Mouse (Mus musculus) MEL (cell line): Measurements from ENCODE around the gene Plk2. TPM values are rescaled to one million over a fixed set of nuclear protein-coding genes. Genes with fewer than 3 reads are reported as not detected.
"Not testable (repeated sequence)": the region's sequence is repeated elsewhere in the genome, so short reads cannot be mapped to it uniquely, and the experiment has no call there.

Experiments used
- DNase-seq: peaks from one replicate; pipeline ENCODE4 v3.0.0; 2011; ENCODE audit warnings: low read depth, low spot score
- H3K27ac ChIP-seq: 2 replicates; pipeline ENCODE4 v1.5.1; 2012; ENCODE audit warnings: low read depth, mild to moderate bottlenecking, control low read depth, low read length, moderate library complexity; ENCODE audit not compliant: control insufficient read depth
- H3K27me3 ChIP-seq, 2 experiments: fragments of 150-350 bp in 1 of 2; sonication (generic) in 1 of 2; 2 replicates each; pipeline ENCODE4 v1.6.1; 2012; ENCODE audit warnings: low read length in 2 of 2, mild to moderate bottlenecking in 2 of 2, improper control_type of control experiment in 1 of 2, moderate library complexity in 1 of 2; ENCODE audit not compliant: insufficient read depth in 2 of 2, control insufficient read depth in 1 of 2
- H3K36me3 ChIP-seq, 2 experiments: 2 replicates each; pipeline ENCODE4 v1.6.1; 2012 to 2014; ENCODE audit warnings: low read length in 2 of 2, improper control_type of control experiment in 1 of 2, inconsistent platforms in 1 of 2, mild to moderate bottlenecking in 1 of 2; ENCODE audit not compliant: insufficient read depth in 2 of 2, control insufficient read depth in 1 of 2
- H3K4me1 ChIP-seq, 2 experiments: fragments of 150-350 bp in 1 of 2; sonication (generic) in 1 of 2; 2 replicates each; pipeline ENCODE4 v1.6.1; 2012; ENCODE audit warnings: low read length in 2 of 2, improper control_type of control experiment in 1 of 2, mild to moderate bottlenecking in 1 of 2; ENCODE audit not compliant: insufficient read depth in 2 of 2, control insufficient read depth in 1 of 2
- H3K4me3 ChIP-seq, 2 experiments: fragments of 150-350 bp in 1 of 2; sonication (generic) in 1 of 2; 2 replicates each; pipeline ENCODE4 v1.5.1; 2012; ENCODE audit warnings: low read depth in 2 of 2, low read length in 2 of 2, mild to moderate bottlenecking in 2 of 2, moderate library complexity in 2 of 2, control low read depth in 1 of 2, improper control_type of control experiment in 1 of 2; ENCODE audit not compliant: control insufficient read depth in 1 of 2, insufficient read depth in 1 of 2
- H3K79me2 ChIP-seq: 2 replicates; pipeline ENCODE4 v1.6.1; 2012; ENCODE audit warnings: mild to moderate bottlenecking, low read length, moderate library complexity; ENCODE audit not compliant: control insufficient read depth, poor library complexity, insufficient read depth
- H3K9ac ChIP-seq: 2 replicates; pipeline ENCODE4 v1.6.1; 2012; ENCODE audit warnings: low read depth, mild to moderate bottlenecking, control low read depth, low read length, moderate library complexity; ENCODE audit not compliant: control insufficient read depth, poor library complexity, severe bottlenecking
- H3K9me3 ChIP-seq: fragments of 150-350 bp; sonication (generic); replicated peaks from 2 replicates; pipeline ENCODE4 v1.6.1; 2012; ENCODE audit warnings: mild to moderate bottlenecking, low read length, improper control_type of control experiment, moderate library complexity; ENCODE audit not compliant: insufficient read depth
- BHLHE40 ChIP-seq: IDR thresholded peaks from 2 replicates; pipeline ENCODE4 v1.6.1; 2012; ENCODE audit warnings: low read depth, mild to moderate bottlenecking, inconsistent platforms, low read length, improper control_type of control experiment, borderline replicate concordance
- CHD1 ChIP-seq: IDR thresholded peaks from 2 replicates; pipeline ENCODE4 v1.6.1; 2012; ENCODE audit warnings: low read depth, mild to moderate bottlenecking, inconsistent platforms, low read length, improper control_type of control experiment
- CTCF ChIP-seq, 3 experiments: IDR thresholded peaks in 2 of 3; conservative IDR thresholded peaks in 1 of 3; 2 replicates each; pipeline ENCODE4 v1.5.1; 2011 to 2012; ENCODE audit warnings: low read length in 3 of 3, low read depth in 2 of 3, mild to moderate bottlenecking in 2 of 3, improper control_type of control experiment in 1 of 3, inconsistent platforms in 1 of 3, mixed read lengths in 1 of 3, moderate library complexity in 1 of 3; ENCODE audit not compliant: control insufficient read depth in 1 of 3, insufficient read depth in 1 of 3, poor library complexity in 1 of 3, severe bottlenecking in 1 of 3
- EP300 ChIP-seq, 2 experiments: IDR thresholded peaks; 2 replicates each; pipeline ENCODE4 v1.6.1; 2011; ENCODE audit warnings: improper control_type of control experiment in 2 of 2, low read length in 2 of 2, low read depth in 1 of 2, mild to moderate bottlenecking in 1 of 2
- ETS1 ChIP-seq: IDR thresholded peaks from 2 replicates; pipeline ENCODE4 v1.6.1; 2012; ENCODE audit warnings: low read depth, mild to moderate bottlenecking, inconsistent platforms, low read length, improper control_type of control experiment, moderate library complexity
- GATA1 ChIP-seq: IDR thresholded peaks from 2 replicates; pipeline ENCODE4 v1.6.1; 2011; ENCODE audit warnings: low read depth, low read length, improper control_type of control experiment
- JUND ChIP-seq: IDR thresholded peaks from 2 replicates; pipeline ENCODE4 v1.6.1; 2011; ENCODE audit warnings: low read depth, mild to moderate bottlenecking, improper control_type of control experiment, low read length
- MAX ChIP-seq: IDR thresholded peaks from 2 replicates; pipeline ENCODE4 v1.6.1; 2011; ENCODE audit warnings: low read length, improper control_type of control experiment
- MAZ ChIP-seq: IDR thresholded peaks from 2 replicates; pipeline ENCODE4 v1.6.1; 2012; ENCODE audit warnings: low read depth, mild to moderate bottlenecking, inconsistent platforms, low read length, improper control_type of control experiment
- MYC ChIP-seq: IDR thresholded peaks from 2 replicates; pipeline ENCODE4 v1.6.1; 2011; ENCODE audit warnings: low read depth, mild to moderate bottlenecking, low read length, improper control_type of control experiment, moderate library complexity
- RAD21 ChIP-seq: IDR thresholded peaks from 2 replicates; pipeline ENCODE4 v1.6.1; 2011; ENCODE audit warnings: mild to moderate bottlenecking, low read depth, low read length, improper control_type of control experiment
- SIN3A ChIP-seq: IDR thresholded peaks from 2 replicates; pipeline ENCODE4 v1.6.1; 2012; ENCODE audit warnings: low read length, improper control_type of control experiment, inconsistent platforms
- SMC3 ChIP-seq: IDR thresholded peaks from 2 replicates; pipeline ENCODE4 v1.6.1; 2011; ENCODE audit warnings: low read depth, low read length, improper control_type of control experiment
- TCF12 ChIP-seq: IDR thresholded peaks from 2 replicates; pipeline ENCODE4 v1.6.1; 2014; ENCODE audit warnings: low read depth, mild to moderate bottlenecking, inconsistent platforms, low read length, improper control_type of control experiment, moderate library complexity
- ZC3H11A ChIP-seq: IDR thresholded peaks from 2 replicates; pipeline ENCODE4 v1.6.1; 2012; ENCODE audit warnings: low read depth, mild to moderate bottlenecking, inconsistent platforms, low read length, improper control_type of control experiment
- ZKSCAN1 ChIP-seq: IDR thresholded peaks from 2 replicates; pipeline ENCODE4 v1.6.1; 2012; ENCODE audit warnings: low read depth, mild to moderate bottlenecking, inconsistent platforms, low read length, improper control_type of control experiment, moderate library complexity
- ZMIZ1 ChIP-seq: IDR thresholded peaks from 2 replicates; pipeline ENCODE4 v1.6.1; 2012; ENCODE audit warnings: low read depth, mild to moderate bottlenecking, inconsistent platforms, low read length, improper control_type of control experiment, moderate library complexity
- ZNF384 ChIP-seq: IDR thresholded peaks from 2 replicates; pipeline ENCODE4 v1.6.1; 2012; ENCODE audit warnings: low read depth, mild to moderate bottlenecking, inconsistent platforms, low read length, improper control_type of control experiment
- polyA plus RNA-seq, 2 experiments: library from polyadenylated mRNA; stranded (reverse) in 1 of 2; unstranded in 1 of 2; fragments of >175 nt in 1 of 2; fragments of >200 nt in 1 of 2; gene quantifications; 2 replicates each; pipeline versions ENCODE4 v1.2.1 to v1.2.4; 2012; ENCODE audit warnings: low replicate concordance in 2 of 2, low read depth in 1 of 2; ENCODE audit not compliant: insufficient read length in 2 of 2, insufficient read depth in 1 of 2, missing spikeins in 1 of 2
- total RNA-seq: library from RNA; depleted of rRNA; stranded (reverse); fragments of 300-350 nt; gene quantifications from 2 replicates; pipeline ENCODE4 v1.2.3, GENCODE M21; 2012

Gene Plk2
- total and polyA plus RNA-seq, 3 experiments, result not detected

- peak; percentile 40 for DNase-seq
Observed at GRCm38 (mm10) chr13:110366477-110366876, 28.4 kb upstream of the Plk2 start.

DNA sequence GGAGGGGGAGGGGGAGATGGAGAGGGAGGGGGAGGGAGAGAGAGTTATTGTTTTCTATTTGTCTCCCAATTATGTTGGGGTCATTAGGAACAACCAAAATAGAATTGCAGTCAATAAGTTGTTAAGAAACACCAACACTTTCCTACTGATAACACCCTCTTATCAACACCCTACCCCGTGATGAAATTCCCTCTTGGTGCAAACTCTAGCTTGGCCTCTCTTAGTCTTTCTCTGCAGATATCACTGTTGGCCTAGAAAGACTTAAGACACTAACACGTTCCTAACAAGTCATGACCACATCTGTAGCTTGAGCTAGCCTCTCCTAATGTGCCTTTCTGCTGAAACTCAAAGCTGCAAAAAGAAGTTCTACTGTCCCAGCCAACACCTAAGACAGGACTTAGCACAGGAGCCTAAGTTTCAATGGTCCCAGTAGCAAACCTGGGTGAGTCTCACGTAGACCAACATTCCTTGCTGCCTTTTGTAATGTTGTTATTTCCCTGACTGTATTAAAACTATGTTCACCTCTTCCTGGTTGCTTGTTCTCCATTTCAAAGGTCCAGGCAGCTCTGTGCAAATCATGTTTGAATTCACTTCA lies 26.8 kb upstream of the Plk2 start:
- H3K9ac ChIP-seq, result no peak overlapping the region
- no peaks in the 10 kb centered on the region for H3K9me3 ChIP-seq
- no peak overlapping the region for H3K4me3 ChIP-seq
- H3K79me2 ChIP-seq, result no peaks in the 10 kb centered on the region
- peaks cover 0 to 2% of the 10 kb centered on the region in 2 experiments; a peak in 2 of 4 replicates for H3K36me3 ChIP-seq
- 0 out of 2 replicates have a peak overlapping the region, but pooled peaks have one; percentile 27 for H3K27ac ChIP-seq
- TF ChIP-seq MAX (no peak), MYC (no peak), GATA1 (peak; percentile 36; the same call in 1 of the 2 replicates), MAZ (no peak), BHLHE40 (0 out of 2 replicates have a peak, but pooled peaks have one; percentile 31), EP300 (IDR thresholded peaks at IDR 0.05; ENCODE audit: low read depth in 1 of 2, low read length in 2 of 2) (peak in 1 of 2 experiments; percentile 46; a peak in 1 of 4 replicates), ETS1 (peak; percentile 29; the same call in 1 of the 2 replicates)
- H3K27me3 ChIP-seq, result no peaks in the 10 kb centered on the region
- peak; percentile 32 for DNase-seq
- H3K4me1 ChIP-seq, result peaks cover 3 to 10% of the 10 kb centered on the region in 2 experiments

More at GRCm38 (mm10) chr13:110366477-110366876, 28.4 kb upstream of the Plk2 start:
- Histone ChIP-seq H3K4me3 (no peak overlapping the region), H3K9ac (no peak overlapping the region)
- TF ChIP-seq SIN3A (no peak), CHD1 (no peak), TCF12 (peak; percentile 65; the same call in 1 of the 2 replicates), EP300 (IDR thresholded peaks at IDR 0.05; ENCODE audit: low read depth in 1 of 2, low read length in 2 of 2) (peak in 1 of 2 experiments; percentile 38; a peak in 1 of 4 replicates), ZKSCAN1 (no peak), ETS1 (peak; percentile 15; the same call in 1 of the 2 replicates), ZNF384 (no peak), ZMIZ1 (no peak)
- TF ChIP-seq, all 39 proteins: peak for 3
- Histone ChIP-seq H3K27ac (no peak overlapping the region), H3K27me3 (no peaks in the 10 kb centered on the region), H3K79me2 (no peaks in the 10 kb centered on the region), H3K36me3 (peaks cover 0 to 2% of the 10 kb centered on the region in 2 experiments; a peak in 2 of 4 replicates), H3K4me1 (peaks cover 3 to 10% of the 10 kb centered on the region in 2 experiments), H3K9me3 (no peaks in the 10 kb centered on the region)

GRCm38 (mm10) chr13:110368556-110369040 lies 26.2 kb upstream of the Plk2 start:
- H3K4me3 ChIP-seq, H3K9ac ChIP-seq, H3K9me3 ChIP-seq, H3K36me3 ChIP-seq, H3K27me3 ChIP-seq, H3K27ac ChIP-seq, H3K79me2 ChIP-seq: not testable (repeated sequence)
- TF ChIP-seq CTCF (IDR thresholded peaks at IDR 0.05 in 2 of 3, conservative IDR thresholded peaks at IDR 0.05 in 1 of 3; ENCODE audit: control insufficient read depth in 1 of 3, insufficient read depth in 1 of 3, low read depth in 2 of 3, low read length in 3 of 3, poor library complexity in 1 of 3, severe bottlenecking in 1 of 3), result peak; percentile 53 to 88 (median 82)
- TF ChIP-seq RAD21, result peak; percentile 79
- TF ChIP-seq ZC3H11A, result peak; percentile 86
- peak; percentile 56; the same call in 1 of the 2 replicates for TF ChIP-seq JUND
- TF ChIP-seq SMC3, result peak; percentile 91
- H3K4me1 ChIP-seq, result peaks cover 3 to 10% of the 10 kb centered on the region in 2 experiments
- peak; percentile 60 for DNase-seq
